Mouse (Mus musculus) 416B (cell line): ENCODE results near the gene Zfp809.
"Not testable (repeated sequence)": the region's sequence is repeated elsewhere in the genome, so short reads cannot be mapped to it uniquely, and the experiment has no call there.

Experiments used
- DNase-seq: peaks from one replicate; pipeline ENCODE4 v3.0.0; 2011; ENCODE audit warnings: low read depth

Gene Zfp809

GRCm38 (mm10) chr9:22225581-22226388, at the start of gene Zfp809:
Gene Zfp809 (plus strand): TSS chr9:22225714.
- DNase-seq, result peak; percentile 100

DNA sequence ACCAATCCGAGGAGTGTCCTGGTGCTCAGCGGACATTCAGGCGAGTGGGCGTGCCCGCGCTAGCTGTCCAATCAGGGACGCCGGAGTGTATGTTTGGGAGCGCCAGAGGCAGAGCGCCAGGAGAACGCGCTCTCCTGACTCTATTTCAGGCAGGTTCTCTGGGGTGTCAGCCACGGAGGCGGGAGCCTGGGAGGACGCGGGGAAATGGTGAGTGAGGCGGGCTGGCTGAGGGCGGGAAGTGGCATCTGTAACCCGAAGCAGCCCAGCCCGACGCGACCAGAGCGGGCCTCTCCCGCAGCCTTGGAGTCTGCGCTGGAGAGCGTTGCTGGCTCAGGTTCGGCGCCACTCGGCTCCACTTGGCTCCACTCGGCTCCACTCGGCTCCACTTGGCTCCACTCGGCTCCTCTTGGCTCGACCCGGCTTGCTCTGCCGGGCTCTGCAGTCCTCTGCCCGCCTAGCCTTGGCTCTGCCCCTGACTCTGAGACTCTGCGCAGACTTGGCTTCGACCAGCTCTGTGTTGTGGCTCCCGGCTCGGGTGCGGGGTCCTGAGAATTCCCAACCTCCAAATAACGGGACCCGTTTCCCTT, 37.4 kb upstream of the Zfp809 start, which contains the start of gene Zfp872:
TSS of gene Zfp872 (plus strand) at position 66 of the 587 bp plus-strand sequence.
- DNase-seq, result no peak

- DNase-seq, result no peak
Observed at GRCm38 (mm10) chr9:22196412-22196811, 29.1 kb upstream of the Zfp809 start.

DNA sequence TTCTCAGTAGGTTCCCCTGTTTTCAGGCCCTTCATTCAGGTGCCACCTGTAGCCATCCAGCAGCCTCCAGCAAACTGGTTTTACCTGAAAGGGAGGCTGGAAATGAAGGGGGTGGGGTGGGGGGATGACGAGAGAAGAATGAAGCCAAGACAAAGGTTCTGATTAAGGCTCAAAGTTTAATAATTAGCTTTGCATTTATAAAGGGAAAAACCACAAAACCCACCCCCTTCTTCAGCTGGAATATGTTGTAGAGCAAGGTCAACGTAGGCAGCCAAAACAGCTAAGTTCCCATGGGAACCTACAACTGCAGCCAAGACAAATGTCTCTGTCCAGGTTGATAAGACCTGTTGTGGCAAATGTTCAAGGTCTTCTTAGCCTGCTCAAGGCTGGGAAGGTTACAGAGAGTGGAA, 11.7 kb upstream of the Zfp809 start:
- DNase-seq, result peak; percentile 10

- DNase-seq, result peak; percentile 11
Observed at GRCm38 (mm10) chr9:22214549-22214948, 11.0 kb upstream of the Zfp809 start.

- DNase-seq, result no peak
Observed at GRCm38 (mm10) chr9:22216705-22217104, 8.8 kb upstream of the Zfp809 start.

- no peak for DNase-seq
Observed at GRCm38 (mm10) chr9:22217858-22218493, 7.5 kb upstream of the Zfp809 start.

- no peak for DNase-seq
Observed at GRCm38 (mm10) chr9:22224066-22224465, 1.4 kb upstream of the Zfp809 start.

DNA sequence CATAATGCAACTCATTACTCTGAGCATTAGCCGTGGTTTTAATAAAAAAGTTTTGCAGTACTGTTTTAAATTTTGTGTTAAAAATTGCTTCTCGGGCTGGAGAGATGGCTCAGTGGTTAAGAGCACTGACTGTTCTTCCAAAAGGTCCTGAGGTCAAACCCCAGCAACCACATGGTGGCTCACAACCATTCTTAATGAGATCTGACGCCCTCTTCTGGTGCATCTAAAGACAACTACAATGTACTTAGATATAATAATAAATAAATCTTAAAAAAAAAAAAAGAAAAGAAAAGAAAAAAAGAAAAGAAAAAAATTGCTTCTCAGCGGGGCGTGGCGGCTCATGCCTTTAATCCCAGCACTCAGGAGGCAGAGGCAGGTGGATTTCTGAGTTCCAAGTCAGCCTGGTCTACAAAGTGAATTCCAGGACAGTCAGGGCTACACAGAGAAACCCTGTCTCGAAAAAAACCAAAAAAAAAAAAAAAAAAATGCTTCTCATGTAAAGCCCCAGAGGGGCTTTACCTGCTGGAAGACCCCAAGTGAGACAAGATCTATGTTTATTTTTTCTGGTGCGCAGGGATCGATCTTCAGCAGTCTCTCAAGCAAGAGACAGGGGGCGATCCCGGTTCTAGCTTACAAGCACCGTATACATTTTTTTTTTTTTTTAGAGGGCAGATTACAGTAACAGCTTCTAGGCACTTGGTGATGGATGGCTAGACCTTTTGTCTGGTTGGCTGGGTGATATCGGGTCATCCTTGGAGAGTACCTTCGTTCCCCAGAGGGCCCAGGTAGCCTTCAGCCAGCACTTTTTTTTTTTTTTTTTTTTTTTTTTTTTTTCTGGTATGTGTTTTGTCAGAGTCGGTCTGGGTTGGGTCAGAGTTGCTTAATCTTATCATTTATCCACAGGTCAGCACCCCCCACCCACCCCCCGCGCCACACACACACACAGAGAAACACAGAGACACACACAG, 694 bp upstream of the Zfp809 start:
- peak; percentile 92 for DNase-seq

DNA sequence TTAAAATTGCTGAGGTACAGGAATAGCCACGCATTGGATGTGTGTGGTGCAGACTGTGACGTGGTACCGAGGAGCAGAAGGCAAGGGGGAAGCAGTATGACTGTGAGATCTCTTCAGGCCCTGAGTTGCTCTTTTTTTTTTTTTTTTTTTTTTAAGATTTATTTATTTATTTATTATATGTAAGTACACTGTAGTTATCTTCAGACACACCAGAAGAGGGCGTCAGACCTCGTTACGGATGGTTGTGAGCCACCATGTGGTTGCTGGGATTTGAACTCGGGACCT, 817 bp downstream of the Zfp809 start:
- DNase-seq, result not testable (repeated sequence)

DNA sequence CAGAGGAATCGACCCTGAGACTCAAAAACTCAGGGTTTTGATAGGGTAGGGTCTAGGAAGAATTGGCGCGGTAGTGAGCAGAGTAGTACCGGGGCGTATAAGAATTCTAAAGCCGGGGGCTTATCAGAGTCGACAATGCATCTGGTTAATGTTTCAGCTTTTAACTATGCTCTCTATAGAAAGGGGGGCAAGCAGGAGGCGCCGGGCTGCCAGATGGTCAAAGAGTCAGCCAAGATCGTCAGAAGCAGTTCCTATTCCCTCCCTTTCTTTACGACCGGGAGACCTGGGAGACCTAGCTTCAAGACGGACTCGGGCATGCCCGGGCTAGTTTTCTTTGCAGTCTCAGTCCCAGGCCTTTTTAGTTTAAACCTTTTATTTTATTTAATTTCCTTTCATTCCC, 1.3 kb downstream of the Zfp809 start:
- peak; percentile 35 for DNase-seq

DNA sequence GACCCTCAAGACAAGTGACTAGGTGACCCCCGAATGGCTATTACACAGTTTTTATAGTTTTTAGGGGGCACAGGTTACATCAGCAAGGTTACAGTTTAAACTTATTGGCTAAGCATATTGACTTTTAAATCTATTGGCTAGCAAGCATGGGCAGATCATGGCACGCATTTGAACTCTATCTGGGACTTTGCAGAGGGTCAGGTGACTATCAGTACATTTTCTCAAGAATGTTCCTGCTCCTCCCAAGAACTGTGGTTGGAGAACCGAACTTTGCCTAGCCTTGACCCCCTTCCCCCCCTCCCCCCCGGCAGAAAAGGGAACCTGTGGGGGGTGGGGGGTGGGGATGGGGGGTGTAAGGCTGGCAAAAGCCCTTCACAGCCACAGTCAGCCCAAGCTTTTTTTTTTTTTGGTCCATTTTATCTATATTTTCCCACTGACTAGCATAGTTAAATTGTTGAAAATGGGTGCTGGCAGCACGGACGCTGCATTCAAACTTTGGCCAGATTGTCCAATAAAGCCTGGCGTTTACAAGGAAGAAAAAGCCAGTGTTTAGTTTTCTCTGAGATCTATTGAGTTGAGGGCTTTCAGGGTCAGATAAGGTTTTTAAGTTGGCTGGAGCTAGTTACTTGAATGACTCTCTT, 4.0 kb downstream of the Zfp809 start:
- DNase-seq, result no peak

DNA sequence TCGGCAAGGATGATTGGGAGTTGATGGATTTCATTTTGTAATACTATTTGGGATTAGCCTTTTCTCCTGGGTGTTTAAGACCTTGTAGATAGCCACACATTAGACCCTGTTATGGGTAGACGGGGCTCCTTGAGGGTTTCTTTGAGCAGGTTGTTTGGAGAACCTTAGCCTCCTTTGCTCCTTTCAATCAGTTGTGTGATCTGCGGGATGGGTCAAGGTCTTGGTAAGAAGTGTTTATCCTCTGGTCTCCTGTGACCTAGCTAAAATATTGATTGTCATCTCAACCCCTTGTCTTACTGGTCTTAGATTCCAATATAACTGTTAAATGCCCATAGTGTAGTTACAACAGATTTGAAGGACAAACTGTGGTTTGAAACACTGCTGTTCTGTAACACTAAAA, 4.5 kb downstream of the Zfp809 start:
- DNase-seq, result no peak

GRCm38 (mm10) chr9:22230556-22230955, 5.0 kb downstream of the Zfp809 start:
- DNase-seq, result peak; percentile 74

DNA sequence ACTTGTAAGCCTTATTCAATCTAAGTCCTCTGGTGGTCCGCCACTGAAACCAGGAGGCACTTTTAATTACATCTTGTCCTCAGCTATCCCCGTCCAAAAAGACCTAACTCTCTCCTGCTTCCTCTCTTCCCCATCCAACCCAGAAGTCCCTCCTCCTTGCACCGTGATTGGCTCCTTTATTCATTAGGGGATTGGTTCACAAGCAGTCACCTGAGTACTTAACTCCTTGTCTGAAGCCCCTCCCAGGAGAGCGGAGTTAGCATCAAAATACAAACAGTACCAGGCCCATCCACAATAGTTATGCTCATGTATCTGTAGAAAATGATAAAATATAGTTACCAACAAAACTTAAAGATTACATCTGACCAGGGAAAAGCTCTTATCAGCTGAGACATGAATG, 14.5 kb downstream of the Zfp809 start:
- no peak for DNase-seq

GRCm38 (mm10) chr9:22244242-22244641, 18.7 kb downstream of the Zfp809 start:
- no peak for DNase-seq

GRCm38 (mm10) chr9:22256579-22256978, 31.1 kb downstream of the Zfp809 start:
- DNase-seq, result no peak

DNA sequence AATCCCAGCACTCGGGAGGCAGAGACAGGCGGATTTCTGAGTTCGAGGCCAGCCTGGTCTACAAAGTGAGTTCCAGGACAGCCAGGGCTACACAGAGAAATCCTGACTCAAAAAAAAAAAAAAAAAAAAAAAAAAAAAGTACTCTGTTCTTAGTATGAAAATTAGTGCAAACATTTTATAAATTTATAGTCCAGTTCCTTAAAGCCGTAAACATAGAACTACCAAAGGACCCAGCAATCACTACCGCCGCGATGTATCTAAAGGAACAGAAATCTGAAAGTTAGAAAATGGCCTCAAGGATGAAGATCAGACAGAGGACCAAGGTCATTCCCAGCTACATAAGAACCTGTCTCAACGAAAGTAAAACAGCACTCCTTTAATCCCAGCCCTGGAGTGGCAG, 33.3 kb downstream of the Zfp809 start:
- DNase-seq, result no peak

GRCm38 (mm10) chr9:22259184-22260091, 33.9 kb downstream of the Zfp809 start, which contains the start of gene Zfp599:
Gene Zfp599 (minus strand): TSS chr9:22259895.
- no peak for DNase-seq

DNA sequence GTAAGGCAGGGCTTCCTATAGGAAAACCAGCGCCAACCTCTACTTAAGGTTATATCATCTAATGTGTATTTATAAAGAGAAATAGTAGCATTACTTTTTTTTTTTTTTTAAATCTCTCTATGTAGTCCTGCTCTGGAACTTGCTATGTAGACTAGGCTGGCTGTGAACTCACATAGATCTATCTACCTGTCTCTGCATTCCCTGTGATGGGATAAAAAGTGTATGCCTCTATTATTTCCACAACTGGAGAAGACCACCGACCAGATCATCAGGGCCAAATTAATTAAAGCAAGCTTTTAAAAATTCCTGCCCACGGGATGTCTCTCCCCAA, 34.5 kb downstream of the Zfp809 start:
- no peak for DNase-seq

GRCm38 (mm10) chr9:22261594-22261993, 36.1 kb downstream of the Zfp809 start:
- peak; percentile 10 for DNase-seq
